Mouse (Mus musculus) intestine, postnatal 0 days (tissue): ENCODE measurements around the gene Rabep2. TPM values are rescaled to one million over a fixed set of nuclear protein-coding genes. Genes with fewer than 3 reads are reported as not detected.

Experiments
- ATAC-seq: fragments of 200-750 bp; cut with Nextera tagmentation; 2 replicates; pipeline ENCODE4 v1.8.0; 2017; ENCODE audit warnings: mild to moderate bottlenecking, moderate TSS enrichment, moderate library complexity
- H3K27ac ChIP-seq: fragments of 300-500 bp; sonication (generic); 2 replicates; pipeline ENCODE4 v1.5.1; 2014; ENCODE audit warnings: mild to moderate bottlenecking, low read depth, low read length, moderate library complexity
- H3K27me3 ChIP-seq: fragments of 300-500 bp; sonication (generic); replicated peaks from 2 replicates; pipeline ENCODE4 v1.6.1; 2014; ENCODE audit warnings: low read length, mixed read lengths; ENCODE audit not compliant: control insufficient read depth, insufficient read depth
- H3K36me3 ChIP-seq: fragments of 300-500 bp; sonication (generic); 2 replicates; pipeline ENCODE4 v1.6.1; 2014; ENCODE audit warnings: mild to moderate bottlenecking, moderate library complexity; ENCODE audit not compliant: control insufficient read depth, insufficient read depth
- H3K4me1 ChIP-seq: fragments of 300-500 bp; sonication (generic); replicated peaks from 2 replicates; pipeline ENCODE4 v1.6.1; 2014; ENCODE audit warnings: antibody characterized with exemption, low read length, mixed read lengths; ENCODE audit not compliant: control insufficient read depth, insufficient read depth
- H3K4me2 ChIP-seq: fragments of 300-500 bp; sonication (generic); replicated peaks from 2 replicates; pipeline ENCODE4 v1.6.1; 2014; ENCODE audit warnings: low read depth, mild to moderate bottlenecking, moderate library complexity
- H3K4me3 ChIP-seq: fragments of 300-500 bp; sonication (generic); 2 replicates; pipeline ENCODE4 v1.5.1; 2014; ENCODE audit warnings: low read depth, low read length
- H3K9ac ChIP-seq: fragments of 300-500 bp; sonication (generic); 2 replicates; pipeline ENCODE4 v1.6.1; 2014; ENCODE audit warnings: mild to moderate bottlenecking, low read depth, low read length
- H3K9me3 ChIP-seq: fragments of 300-500 bp; sonication (generic); 2 replicates; pipeline ENCODE4 v1.6.1; 2016; ENCODE audit warnings: mixed run types; ENCODE audit not compliant: control insufficient read depth
- CTCF ChIP-seq: sonication (generic); IDR thresholded peaks from 2 replicates; pipeline ENCODE4 v1.5.1; 2016; ENCODE audit warnings: low read depth, mild to moderate bottlenecking, control low read depth, antibody characterized with exemption, moderate library complexity
- WGBS: fragments of 180-500 bp; shearing (Covaris S2); extraction: QIAGEN DNeasy Blood & Tissue Kit; methylation state at CpG from one replicate; pipeline ENCODE4 v1.1.7; 2014; 5-methylcytosine and 5-hydroxymethylcytosine counted together
- polyA plus RNA-seq: library from polyadenylated mRNA; unstranded; fragments of >200 nt; fragmentation: Nextera tagmentation; extraction: Ambion mirVana; gene quantifications from 2 replicates; pipeline ENCODE4 v1.2.1, GENCODE M21; 2015

The Rabep2 gene
- polyA plus RNA-seq, 1 experiment from 2014 or later: 15.1 TPM

DNA sequence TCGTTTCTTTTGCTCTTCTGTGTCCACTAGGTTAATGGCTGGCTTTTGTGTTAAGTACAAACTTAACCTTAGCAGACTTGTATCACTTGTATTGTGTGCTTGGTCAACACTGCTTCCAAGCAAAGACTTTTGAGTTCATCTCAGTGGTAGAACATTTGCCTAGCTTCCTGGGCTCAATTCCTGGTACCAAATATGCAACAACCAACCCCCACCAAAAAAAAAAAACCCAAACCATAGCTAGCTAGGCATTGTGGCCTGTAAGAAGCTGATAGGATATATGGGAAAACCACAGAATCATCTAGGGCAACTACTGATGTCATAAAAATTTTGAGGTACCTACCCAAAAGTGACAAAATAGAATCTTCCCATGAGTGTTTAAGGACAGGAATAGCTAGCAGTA lies 62.4 kb downstream of the Rabep2 start:
- H3K4me1 ChIP-seq: no peaks in the 10 kb centered on the region
- no peak overlapping the region for H3K27ac ChIP-seq
- ATAC-seq: no peak
- H3K9ac ChIP-seq: no peak overlapping the region
- H3K27me3 ChIP-seq: no peaks in the 10 kb centered on the region
- H3K4me2 ChIP-seq: no peak overlapping the region
- WGBS: 76% methylated on average over 1 of the region's 1 CpGs
- TF ChIP-seq CTCF: no peak
- H3K36me3 ChIP-seq: peaks cover 54% of the 10 kb centered on the region
- H3K9me3 ChIP-seq: no peaks in the 10 kb centered on the region
- no peak overlapping the region for H3K4me3 ChIP-seq

DNA sequence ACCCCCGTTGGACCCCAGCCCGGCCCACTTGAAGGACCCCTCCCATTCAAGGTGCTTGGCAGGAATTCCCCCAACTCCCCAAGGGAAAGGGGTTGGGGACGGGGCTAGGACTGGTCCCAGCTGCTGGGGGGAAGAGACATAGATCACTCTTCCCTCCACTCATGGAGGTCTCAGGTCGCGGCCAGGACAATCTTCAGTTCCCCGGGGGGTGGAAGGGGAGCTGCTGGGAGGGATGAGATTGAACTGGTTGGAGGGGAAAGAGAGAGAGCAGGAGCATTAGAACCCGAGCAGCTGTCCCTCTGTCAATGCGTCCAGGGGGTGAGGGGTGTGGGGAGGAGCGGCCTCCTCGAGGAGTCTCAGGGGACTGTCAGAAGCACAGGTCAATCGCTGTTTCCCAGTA lies 63.4 kb downstream of the Rabep2 start:
- no peak overlapping the region for H3K9ac ChIP-seq
- WGBS: 38% methylated on average over 11 of the region's 11 CpGs
- no peaks in the 10 kb centered on the region for H3K4me1 ChIP-seq
- H3K4me3 ChIP-seq: no peak overlapping the region
- no peak for TF ChIP-seq CTCF
- H3K36me3 ChIP-seq: peaks cover 64% of the 10 kb centered on the region
- no peaks in the 10 kb centered on the region for H3K27me3 ChIP-seq
- H3K9me3 ChIP-seq: no peaks in the 10 kb centered on the region
- H3K27ac ChIP-seq: no peak overlapping the region
- no peak overlapping the region for H3K4me2 ChIP-seq
- ATAC-seq: no peak

DNA sequence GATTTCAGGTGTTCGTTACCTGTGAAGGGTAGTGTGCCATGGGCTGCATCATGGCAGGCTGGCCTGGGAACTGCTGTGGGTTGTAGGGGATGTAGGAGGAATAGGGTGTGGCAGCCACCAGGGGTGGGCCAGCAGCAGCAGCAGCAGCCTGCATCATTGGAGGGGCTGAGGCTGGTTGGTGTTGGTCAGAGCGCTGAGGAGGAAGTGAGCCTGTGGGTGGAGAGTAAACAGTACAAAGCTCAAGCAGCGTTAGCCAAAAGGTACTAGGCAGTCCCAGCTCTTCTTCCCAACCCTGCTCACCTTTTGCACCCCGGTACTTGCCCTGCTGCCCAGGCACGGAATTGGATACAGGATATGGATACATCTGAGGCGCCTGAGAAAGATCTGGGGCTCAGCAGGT lies 65.6 kb downstream of the Rabep2 start:
- H3K9ac ChIP-seq: no peak overlapping the region
- H3K27ac ChIP-seq: no peak overlapping the region
- H3K4me2 ChIP-seq: no peak overlapping the region
- 69% methylated on average over 6 of the region's 6 CpGs for WGBS
- H3K9me3 ChIP-seq: no peaks in the 10 kb centered on the region
- ATAC-seq: peak; percentile 21; the same call in 1 of the 2 replicates
- no peak overlapping the region for H3K4me3 ChIP-seq
- no peak for TF ChIP-seq CTCF
- no peaks in the 10 kb centered on the region for H3K27me3 ChIP-seq
- peaks cover 85% of the 10 kb centered on the region for H3K36me3 ChIP-seq
- no peaks in the 10 kb centered on the region for H3K4me1 ChIP-seq

DNA sequence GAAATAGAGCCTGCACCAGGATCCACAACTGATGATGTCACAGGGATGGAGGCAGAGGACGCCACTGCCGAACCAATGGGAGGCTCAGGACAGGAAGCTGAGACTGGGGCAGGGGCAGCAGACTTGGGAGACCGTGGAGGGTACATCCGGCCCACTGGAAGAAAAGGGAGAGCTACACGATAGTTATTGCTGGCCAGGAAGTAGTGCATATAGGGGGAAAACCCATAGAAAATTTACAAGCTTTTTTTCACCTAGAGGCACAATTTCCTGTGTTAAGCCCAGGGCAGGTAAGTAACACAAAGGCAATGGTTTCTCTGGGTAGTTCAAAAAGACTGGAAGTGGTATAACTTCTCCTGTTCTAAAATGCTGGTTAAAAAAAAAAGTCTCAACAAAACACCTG lies 67.9 kb downstream of the Rabep2 start:
- H3K4me3 ChIP-seq: no peak overlapping the region
- ATAC-seq: no peak
- H3K27me3 ChIP-seq: no peaks in the 10 kb centered on the region
- H3K9me3 ChIP-seq: no peaks in the 10 kb centered on the region
- no peak overlapping the region for H3K27ac ChIP-seq
- 85% methylated on average over 5 of the region's 5 CpGs for WGBS
- no peak overlapping the region for H3K4me2 ChIP-seq
- no peak overlapping the region for H3K9ac ChIP-seq
- peaks cover 93% of the 10 kb centered on the region for H3K36me3 ChIP-seq
- no peaks in the 10 kb centered on the region for H3K4me1 ChIP-seq
- no peak for TF ChIP-seq CTCF

DNA sequence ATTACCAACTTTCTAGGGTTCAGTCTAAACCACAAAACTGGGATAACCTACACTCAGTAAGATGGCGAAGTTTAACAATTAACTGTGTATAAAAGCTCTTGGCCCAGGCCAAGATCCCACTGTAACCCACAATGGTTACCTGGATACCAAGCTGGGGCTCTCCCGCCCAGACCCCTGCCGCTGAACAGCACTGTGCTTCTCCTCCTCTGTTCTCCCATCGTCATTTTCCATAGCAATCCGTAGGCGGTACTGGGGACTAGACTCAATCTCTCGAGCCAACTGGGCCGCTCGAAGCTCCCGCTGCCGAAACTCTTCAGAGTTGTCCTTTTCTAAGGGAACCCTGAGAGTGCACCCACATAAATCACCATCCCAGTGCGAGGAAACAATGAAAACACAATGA lies 69.4 kb downstream of the Rabep2 start:
- Histone ChIP-seq H3K36me3 (peaks cover 79% of the 10 kb centered on the region), H3K27ac (no peak overlapping the region), H3K9ac (no peak overlapping the region), H3K4me2 (no peak overlapping the region), H3K4me3 (no peak overlapping the region), H3K4me1 (no peaks in the 10 kb centered on the region), H3K9me3 (no peaks in the 10 kb centered on the region), H3K27me3 (no peaks in the 10 kb centered on the region)
- WGBS: 91% methylated on average over 12 of the region's 12 CpGs
- no peak for ATAC-seq
- no peak for TF ChIP-seq CTCF

Other genes starting within 250 kb of the Rabep2 start
- 20.0 and 22.6 TPM in 2 replicates for gene Xpo6, start 228.3 kb upstream of the Rabep2 start, polyA plus RNA-seq
- gene Sbk1, start 156.1 kb upstream of the Rabep2 start, polyA plus RNA-seq: 3.6 and 4.4 TPM in 2 replicates
- 0.65 and 1.1 TPM in 2 replicates for gene Lat, start 59.2 kb upstream of the Rabep2 start, polyA plus RNA-seq
- gene Spns1, start 51.3 kb upstream of the Rabep2 start, polyA plus RNA-seq: 47.7 and 51.3 TPM in 2 replicates
- 1.9 and 2.1 TPM in 2 replicates for gene Nfatc2ip, start 32.0 kb upstream of the Rabep2 start, polyA plus RNA-seq
- gene Cd19, start 13.9 kb upstream of the Rabep2 start, polyA plus RNA-seq: 0.07 and 0.09 TPM in 2 replicates
- 0.05 and 0.24 TPM in 2 replicates for gene Atp2a1, start 34.3 kb downstream of the Rabep2 start, polyA plus RNA-seq
- 23.6 and 23.8 TPM in 2 replicates for gene Sh2b1, start 46.7 kb downstream of the Rabep2 start, polyA plus RNA-seq
- 70.3 and 76.5 TPM in 2 replicates for gene Tufm, start 58.6 kb downstream of the Rabep2 start, polyA plus RNA-seq
- gene Atxn2l, start 74.7 kb downstream of the Rabep2 start, polyA plus RNA-seq: 19.4 and 22.0 TPM in 2 replicates
- 141 and 150 TPM in 2 replicates for gene Eif3c, start 137.7 kb downstream of the Rabep2 start, polyA plus RNA-seq
- 0.44 and 0.57 TPM in 2 replicates for gene Apobr, start 156.2 kb downstream of the Rabep2 start, polyA plus RNA-seq
- 62.9 and 66.6 TPM in 2 replicates for gene Cln3, start 157.1 kb downstream of the Rabep2 start, polyA plus RNA-seq
- gene Il27, start 166.2 kb downstream of the Rabep2 start, polyA plus RNA-seq: 0.14 TPM in 1 of 2 replicates, not detected in the other
- 28.2 and 30.8 TPM in 2 replicates for gene Nupr1, start 202.1 kb downstream of the Rabep2 start, polyA plus RNA-seq
- gene Sgf29, start 220.6 kb downstream of the Rabep2 start, polyA plus RNA-seq: 21.7 and 25.8 TPM in 2 replicates
- gene Sult1a1, start 247.7 kb downstream of the Rabep2 start, polyA plus RNA-seq: 6.8 and 8.2 TPM in 2 replicates